Mouse (Mus musculus) adipose tissue, adult 10 weeks (tissue): Measurements from ENCODE around the gene Gm17267. TPM values are rescaled to one million over a fixed set of nuclear protein-coding genes. Genes with fewer than 3 reads are reported as not detected.

Experiments used
- polyA plus RNA-seq: library from polyadenylated mRNA; stranded (reverse); fragments of 350-450 nt; fragmentation: Illumina TruSeq; extraction: RNeasy Lipid Tissue Mini Kit (QIAGEN cat#74804); gene quantifications from one replicate; pipeline ENCODE4 v1.2.3, GENCODE M21; 2014; ENCODE audit warnings: low read depth, low replicate concordance

Gm17267 gene
- polyA plus RNA-seq = not detected

DNA sequence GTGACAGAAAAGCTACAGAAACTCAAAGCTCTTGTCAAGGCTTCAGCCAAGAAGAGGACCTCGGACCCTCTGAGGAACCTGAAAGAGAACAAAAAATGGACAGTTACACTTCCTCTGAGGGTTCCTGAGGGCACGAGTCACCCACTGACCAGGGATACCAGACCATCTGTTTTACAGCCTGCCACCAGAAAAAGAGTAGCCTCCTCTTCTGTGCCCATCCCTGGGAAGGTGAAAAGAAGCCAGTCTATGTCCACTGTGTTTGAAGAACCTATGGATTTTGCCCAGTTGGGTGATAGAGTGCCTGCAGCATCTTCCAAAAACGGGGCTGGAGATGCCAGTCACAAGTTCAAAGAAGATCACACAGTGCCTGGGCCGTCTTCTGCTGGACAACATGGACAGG lies at the start of gene Gm17267:
Gene Gm17267, plus strand, starts transcription at position 301 of the 400 bp plus-strand sequence.

